Mouse (Mus musculus) embryonic fibroblast, embryonic 13.5 days (primary cell): ENCODE measurements around the gene Cfap99.

Experiments
- CTCF ChIP-seq: IDR thresholded peaks from 2 replicates; pipeline ENCODE4 v1.5.1; 2011; ENCODE audit warnings: mild to moderate bottlenecking, control low read depth, low read length, moderate library complexity, borderline replicate concordance; ENCODE audit not compliant: insufficient read depth
- POLR2A ChIP-seq: IDR thresholded peaks from 2 replicates; pipeline ENCODE4 v1.6.1; 2011; ENCODE audit warnings: low read depth, mild to moderate bottlenecking, control low read depth, low read length, moderate library complexity

DNA sequence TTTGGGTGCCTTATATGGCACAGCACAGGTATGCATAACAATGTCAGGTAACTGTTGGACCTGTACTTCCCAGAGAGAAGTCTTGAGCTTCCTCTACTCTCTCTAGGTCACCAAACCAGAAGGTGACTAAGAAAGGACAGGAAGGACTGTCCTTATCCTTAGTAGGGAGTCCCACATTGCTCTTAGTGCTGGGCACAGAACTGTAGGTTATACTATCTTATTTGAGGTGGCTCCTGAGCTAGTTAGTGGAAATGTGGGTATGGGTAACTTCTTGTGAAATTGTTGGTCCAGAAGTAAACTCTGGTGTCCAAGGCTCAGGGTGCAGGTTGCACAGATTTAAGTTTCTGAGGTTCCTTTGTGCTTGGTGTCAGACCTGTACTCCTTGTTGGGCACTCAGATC lies 83.7 kb downstream of the Cfap99 start:
- TF ChIP-seq CTCF (no peak), POLR2A (no peak)
